Mouse (Mus musculus) cerebellum, adult 9-10 months (tissue): ENCODE measurements around the gene Galntl6.

ENCODE experiments used
- DNase-seq: peaks from one replicate; pipeline ENCODE4 v3.0.0; 2022

Galntl6 gene

GRCm38 (mm10) chr8:57958121-57958901 lies 954.1 kb downstream of the Galntl6 start:
- DNase-seq: peak; percentile 38

GRCm38 (mm10) chr8:57955501-57955900 lies 956.9 kb downstream of the Galntl6 start:
- no peak for DNase-seq

DNA sequence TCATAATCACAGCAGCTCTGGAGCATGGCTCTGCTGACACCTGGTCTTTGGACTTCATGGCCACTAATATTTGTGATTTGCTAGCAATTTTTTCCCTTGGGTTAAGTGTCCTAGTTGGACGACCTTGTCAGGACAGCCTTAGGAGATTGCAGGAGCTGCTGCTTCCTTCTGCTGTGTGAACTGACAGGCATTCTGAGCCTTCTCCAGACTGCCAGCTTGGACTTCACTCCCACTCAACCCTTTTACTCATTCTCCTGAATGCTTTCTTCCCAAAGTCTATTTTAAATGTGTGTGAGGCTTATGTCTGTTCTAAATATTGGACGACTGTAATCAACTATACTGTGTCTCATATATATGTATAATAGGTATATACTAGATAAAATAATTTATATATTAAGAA lies 971.3 kb downstream of the Galntl6 start:
- DNase-seq: peak; percentile 39

GRCm38 (mm10) chr8:57939856-57940420 lies 972.5 kb downstream of the Galntl6 start:
- DNase-seq: no peak

- DNase-seq: peak; percentile 86
Measured at GRCm38 (mm10) chr8:57939177-57939855, 973.1 kb downstream of the Galntl6 start.

DNA sequence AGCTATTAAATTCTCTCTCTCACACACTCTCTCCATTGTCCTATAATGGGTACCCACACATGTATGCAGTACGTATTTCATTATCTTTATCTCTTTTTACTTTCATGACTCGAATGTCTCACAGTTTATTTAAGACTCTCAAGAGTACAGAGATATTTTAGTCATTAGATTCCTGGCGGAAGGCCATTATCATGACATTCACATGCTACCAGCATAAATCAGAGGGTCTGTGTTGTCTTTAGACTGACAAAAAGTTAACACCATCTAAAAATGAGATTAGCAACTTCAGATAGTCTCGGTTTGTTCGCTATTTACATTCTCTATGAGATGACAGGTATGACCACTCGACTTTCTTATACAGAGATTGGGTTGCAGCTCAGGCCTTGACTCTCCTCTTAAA lies 985.4 kb downstream of the Galntl6 start:
- DNase-seq: no peak

DNA sequence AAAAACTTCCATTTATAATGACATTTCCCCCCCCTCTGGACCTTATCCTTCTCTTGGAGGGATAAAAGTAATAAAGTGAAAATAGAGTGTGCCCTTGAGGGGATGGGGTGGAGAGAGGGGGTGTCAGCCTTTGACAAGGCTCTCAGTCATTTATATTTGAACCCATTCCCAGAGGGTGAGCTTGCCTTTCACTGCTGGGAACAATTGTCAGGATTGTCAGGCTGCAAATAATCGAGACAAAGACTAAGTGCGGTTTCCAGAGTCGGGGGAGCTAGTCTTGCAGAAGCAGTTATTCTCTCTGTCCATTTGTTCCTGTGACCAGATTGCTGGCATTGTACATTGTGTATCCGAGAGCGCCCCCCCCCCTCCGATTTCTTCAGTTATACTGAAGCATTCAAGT lies 988.9 kb downstream of the Galntl6 start:
- no peak for DNase-seq

DNA sequence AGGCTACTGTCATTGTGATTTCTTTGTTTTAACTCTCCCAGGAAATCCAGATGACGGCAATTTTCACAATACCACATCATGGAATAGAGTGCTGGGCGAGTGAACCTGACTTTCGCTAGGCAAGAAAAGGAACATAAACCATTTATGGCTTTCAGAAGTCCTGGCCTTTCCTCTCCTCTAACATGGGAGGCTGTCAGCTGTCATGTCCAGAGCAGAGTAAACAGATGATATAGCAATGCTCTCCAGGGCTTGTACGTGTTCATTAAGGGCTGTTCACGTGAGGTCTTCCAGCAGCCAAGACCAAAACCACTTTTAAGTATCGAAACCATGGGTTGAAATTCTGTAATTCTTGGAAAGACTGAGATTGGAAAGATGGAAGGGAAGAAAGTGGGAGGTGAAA lies 989.3 kb downstream of the Galntl6 start:
- no peak for DNase-seq

DNA sequence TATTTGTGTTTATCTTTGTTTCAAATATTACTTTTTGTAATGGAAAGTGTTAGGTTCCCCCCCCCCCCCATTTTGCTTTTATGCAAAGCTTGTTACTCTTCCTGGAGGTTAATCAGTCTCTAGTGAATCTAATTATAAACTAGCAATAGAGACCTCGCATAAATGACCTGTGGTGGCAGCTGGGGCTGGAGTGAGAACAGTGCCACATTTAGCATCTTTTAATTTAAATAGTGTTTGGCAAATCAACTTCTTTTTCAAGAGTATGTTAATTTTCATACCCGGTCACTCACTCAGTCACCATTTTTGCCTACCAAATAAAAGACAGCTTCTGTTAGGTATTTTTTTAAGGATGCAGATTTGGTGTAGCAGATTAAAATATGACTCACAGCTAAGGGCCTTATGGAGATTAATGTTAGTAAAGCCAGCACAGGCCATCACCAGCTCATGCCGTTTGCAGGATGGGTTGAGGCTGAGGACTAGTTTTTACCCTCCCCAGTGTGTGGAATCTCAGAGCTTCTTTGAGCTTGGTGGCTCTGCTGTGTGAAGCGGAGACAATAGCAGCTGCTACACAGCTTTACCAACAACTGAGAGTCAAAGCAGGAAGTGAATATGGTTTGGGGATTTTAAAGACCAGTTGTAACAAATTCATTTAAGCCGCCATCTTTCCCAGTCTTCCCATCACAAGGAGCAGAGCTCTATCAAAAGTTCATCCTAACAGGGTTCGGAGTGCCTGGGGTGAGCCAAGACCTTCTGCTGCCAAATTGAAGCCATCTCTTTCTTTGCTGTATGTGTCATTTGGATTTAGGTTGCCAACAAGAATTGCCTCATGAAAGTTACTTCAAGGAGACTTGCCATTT lies 990.0 kb downstream of the Galntl6 start:
- DNase-seq: no peak

GRCm38 (mm10) chr8:57920326-57920903 lies 992.0 kb downstream of the Galntl6 start:
- no peak for DNase-seq

- DNase-seq: no peak
Measured at GRCm38 (mm10) chr8:57918720-57919640, 993.5 kb downstream of the Galntl6 start.

DNA sequence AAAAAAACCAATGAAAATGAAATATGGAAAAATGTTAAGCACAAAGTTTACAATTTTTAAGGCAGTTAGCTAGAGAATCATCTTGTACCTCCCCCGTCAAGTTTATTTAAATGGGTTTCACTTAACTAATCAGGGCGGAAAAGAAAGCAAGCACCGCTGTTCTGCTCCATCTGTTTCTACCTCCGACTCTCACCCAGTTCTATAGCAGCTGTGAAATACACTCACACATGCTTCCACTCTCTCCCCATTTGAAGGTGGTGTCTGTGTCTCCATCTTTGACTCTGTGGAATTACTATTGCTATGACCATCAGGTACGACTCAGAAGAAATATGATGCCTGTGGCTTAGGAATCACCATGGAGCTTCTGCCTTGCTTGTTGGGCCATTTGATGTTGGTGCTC lies 1019.1 kb downstream of the Galntl6 start:
- DNase-seq: no peak

GRCm38 (mm10) chr8:57892115-57892514 lies 1020.3 kb downstream of the Galntl6 start:
- peak; percentile 34 for DNase-seq

DNA sequence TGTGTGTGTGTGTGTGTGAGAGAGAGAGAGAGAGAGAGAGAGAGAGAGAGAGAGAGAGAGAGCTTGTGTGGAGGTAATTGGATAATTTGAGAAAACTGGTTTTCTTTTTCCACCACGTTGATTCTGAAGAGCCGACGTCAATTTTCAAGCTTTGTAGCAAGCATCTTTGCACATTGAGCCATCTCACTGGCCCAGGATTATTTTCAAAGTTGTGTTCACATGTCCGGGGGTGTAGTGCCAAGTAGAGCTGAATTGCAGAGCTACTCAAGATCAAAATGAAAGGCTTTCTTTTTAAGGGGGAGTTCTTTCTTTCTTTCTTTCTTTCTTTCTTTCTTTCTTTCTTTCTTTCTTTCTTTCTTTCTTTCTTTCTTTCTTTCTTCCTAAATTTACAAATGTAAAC lies 1022.3 kb downstream of the Galntl6 start:
- no peak for DNase-seq

- DNase-seq: no peak
Measured at GRCm38 (mm10) chr8:57888831-57889230, 1023.6 kb downstream of the Galntl6 start.

- DNase-seq: peak; percentile 63
Measured at GRCm38 (mm10) chr8:57879452-57879851, 1033.0 kb downstream of the Galntl6 start.

DNA sequence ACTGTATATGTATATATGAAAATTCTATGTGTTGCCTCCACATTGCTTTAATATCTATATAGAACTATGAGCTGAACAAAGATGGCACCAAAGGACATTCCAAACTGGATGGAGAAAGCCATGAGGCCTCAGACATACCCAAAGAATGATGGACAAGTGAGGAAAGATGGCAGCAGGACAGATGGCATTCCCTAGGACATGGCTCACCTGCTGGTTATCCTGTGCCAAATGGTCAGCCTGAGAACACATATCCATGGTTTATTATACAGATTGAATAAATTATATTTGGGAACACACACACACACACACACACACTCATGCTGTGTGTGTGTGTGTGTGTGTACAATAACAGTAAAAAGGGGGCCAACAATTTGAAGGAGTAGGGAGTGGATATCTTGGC lies 1063.4 kb downstream of the Galntl6 start:
- DNase-seq: peak; percentile 61

GRCm38 (mm10) chr8:57843461-57843860 lies 1069.0 kb downstream of the Galntl6 start:
- peak; percentile 78 for DNase-seq

GRCm38 (mm10) chr8:57842462-57843391 lies 1069.7 kb downstream of the Galntl6 start:
- DNase-seq: peak; percentile 73

DNA sequence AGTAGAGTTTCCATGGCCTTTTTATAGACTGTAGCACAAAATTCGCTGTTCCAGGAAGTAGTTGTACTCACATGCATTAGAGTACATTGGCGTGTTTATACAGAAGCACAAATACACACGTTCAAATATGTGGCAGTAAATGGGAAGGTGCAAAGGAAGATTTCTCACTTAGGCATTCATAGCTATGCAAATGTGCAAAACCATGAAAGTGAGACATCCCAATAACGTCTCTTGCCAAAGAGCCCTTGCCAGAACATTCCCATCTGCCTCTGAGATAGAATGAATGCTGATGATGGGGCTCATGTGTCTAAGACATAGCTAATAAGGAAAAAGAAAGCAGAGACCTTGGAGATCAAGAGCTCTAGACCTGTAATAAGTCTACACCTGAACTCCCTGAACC lies 1071.0 kb downstream of the Galntl6 start:
- no peak for DNase-seq
